Mouse (Mus musculus): ENCODE measurements around the gene Sbno1.
"Not testable (repeated sequence)": the region's sequence is repeated elsewhere in the genome, so short reads cannot be mapped to it uniquely, and the experiment has no call there.

Gene Sbno1

DNA sequence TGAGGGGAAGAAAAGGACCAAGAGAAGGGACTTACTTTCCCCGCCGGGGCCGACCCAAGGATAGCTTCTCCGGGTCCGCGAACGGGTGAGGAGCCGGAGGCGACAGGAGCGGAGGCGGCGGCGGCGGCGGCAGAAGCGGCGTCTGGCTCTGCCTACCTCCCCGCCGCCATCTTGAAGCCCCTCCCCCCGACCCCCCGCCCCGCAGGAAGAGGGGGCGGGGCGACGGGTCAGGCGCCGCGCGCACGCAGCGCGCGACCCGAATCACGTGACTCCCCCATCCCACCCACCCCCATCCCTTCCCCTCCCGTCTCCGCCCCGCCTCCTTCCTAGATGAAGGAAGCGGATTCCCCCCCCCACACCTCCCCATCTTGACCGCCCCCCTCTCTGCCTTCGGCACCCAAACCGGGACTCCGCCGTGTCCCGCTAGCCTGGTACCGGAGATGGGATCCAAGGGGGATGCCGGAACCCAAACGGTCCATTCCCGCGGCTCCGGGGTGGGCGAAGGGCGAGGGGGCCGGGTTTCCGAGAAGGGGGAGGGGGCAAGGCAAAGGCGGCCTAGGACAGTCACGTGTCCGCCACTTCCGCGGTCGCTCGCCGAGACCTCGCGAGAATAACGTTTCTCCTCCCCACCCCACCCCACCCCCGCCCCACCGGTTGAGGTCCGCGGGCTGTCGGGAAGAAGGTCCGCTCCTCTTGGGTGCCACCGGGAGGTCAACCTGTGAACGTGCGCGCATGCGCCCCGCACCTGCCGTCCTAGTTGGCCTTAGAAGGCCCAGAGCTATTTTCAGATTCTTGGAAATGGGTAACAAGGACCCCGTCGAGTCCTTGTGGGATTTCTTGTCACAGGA, at the start of gene Sbno1:
Gene Sbno1 (minus strand): TSS at position 590 of the 848 bp plus-strand sequence.
- peak; percentile 89 to 91 for DNase-seq (ENCODE audit: low spot score in 2 of 2)

DNA sequence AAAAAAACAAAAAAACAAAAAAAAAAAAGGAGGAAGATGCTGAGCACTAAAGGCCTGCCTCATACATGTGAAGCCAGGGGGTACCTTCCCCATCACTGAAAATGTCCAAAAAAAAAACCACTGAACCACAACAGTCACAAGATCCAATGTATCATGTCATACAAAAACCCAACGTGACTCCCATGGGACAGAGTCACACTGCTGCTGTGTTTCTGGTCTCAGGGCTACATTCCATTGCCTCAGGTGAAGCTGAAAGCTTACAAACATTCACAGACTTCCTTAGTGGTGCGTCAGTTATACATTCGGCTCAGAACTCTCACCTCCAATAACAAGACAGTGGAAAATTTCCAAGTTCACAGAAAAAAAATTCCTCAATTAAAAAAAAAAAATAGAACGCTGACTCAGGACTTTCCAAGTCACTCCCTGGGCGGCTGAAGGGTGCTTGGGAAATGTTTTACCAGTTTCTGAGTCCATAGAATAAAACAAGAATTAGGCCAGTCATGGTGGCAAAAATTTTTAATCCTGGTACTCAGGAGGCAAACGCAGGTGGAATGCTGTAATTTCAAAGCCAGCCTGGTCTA, 44.9 kb upstream of the Sbno1 start:
- no peak for DNase-seq (ENCODE audit: low spot score in 2 of 2)

DNA sequence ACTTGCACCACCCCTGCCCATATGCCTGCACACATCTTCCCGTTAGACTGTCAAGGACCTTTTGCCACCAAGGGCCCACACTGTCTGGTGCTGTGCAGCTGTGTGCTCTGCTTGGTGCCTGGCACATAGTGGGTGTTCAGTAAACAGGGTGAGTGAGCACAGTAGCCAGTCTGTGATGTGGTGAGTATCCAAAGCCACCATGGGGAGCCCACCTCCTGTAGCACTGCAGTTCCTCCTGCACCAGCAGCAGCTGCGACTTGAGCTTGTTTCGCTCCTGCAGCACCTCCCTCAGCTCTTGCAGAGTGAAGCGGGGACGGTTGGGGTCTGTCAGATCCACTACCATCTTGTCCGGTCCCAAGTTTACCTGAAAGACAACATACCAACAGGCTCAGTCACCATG, 43.7 kb upstream of the Sbno1 start:
- no peak for DNase-seq (ENCODE audit: low spot score in 2 of 2)

DNA sequence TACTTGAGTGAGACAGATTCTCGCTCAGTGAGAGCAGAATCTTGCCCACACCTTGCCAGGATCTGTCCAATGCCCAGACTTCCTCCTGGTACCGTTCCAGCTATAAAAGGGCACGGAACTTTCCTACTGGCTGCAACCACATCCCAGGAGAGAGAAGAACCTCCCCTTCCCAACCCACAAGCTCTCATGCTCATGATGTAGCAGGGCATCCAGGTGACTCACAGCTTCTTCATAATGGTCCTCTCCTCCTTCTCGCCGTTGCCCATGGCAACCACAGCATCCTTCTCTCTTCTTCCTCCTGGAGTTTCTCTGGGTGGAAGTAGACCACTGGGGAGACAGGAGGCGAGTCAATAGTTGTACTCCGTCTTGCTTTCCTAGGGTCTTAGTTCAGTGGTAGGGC, 42.6 kb upstream of the Sbno1 start:
- no peak for DNase-seq (ENCODE audit: low spot score in 2 of 2)

DNA sequence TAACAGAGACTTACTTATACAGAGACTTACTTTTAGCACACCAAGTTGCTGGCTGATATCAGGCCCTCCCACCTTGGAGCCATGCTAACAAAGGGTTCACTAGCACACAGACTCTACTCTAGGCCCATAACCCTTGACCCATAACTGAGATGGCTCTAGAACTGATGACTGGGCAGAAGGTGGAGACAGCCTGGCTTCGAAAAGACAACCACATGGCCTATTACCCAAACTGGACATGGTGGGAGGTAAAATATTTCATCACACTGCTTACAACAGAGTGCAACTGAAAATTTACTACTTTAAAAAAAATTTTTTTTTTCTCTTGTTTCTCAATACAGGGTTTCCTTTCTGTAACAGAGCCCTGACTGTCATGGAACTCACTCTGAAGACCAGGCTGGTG, 42.0 kb upstream of the Sbno1 start:
- no peak for DNase-seq (ENCODE audit: low spot score in 2 of 2)

DNA sequence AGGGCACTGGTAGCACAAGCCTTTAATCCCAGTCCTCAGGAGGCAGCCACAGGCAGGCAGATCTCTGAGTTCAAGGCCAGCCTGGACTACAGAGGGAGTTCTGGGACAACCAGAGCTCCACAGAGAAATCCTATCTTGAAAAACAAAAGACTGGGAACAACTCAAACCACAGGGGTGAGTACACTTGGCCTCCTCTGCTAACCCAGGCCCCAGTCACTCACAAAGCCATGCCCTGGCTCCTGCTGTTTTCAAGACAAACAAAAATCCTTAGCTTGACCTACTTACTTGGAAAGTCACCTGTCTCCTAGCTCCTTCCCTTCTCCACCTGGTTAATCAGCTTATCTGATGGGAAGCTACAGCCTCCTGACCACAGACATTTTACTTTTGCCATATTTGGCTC, 39.1 kb upstream of the Sbno1 start:
- DNase-seq (ENCODE audit: low spot score in 2 of 2): no peak

DNA sequence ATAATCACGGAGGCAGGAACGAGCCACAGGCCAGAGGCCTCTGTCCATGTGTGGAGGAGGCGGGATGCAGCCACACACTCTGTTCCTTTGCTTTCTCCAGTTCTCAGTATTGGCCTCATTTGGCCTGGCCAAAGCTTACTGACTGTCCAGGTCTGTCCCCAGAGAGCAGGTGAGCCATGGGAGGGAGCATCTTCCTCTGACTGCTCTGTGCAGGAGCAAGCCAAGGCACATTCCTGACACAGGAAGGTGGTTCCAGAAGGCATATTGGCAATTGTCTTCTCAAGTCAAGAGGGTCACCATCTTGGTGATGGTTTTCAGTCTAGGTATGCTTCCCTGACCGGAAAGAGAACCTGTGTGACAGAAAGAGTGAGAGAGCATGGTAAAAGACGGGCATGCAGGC, 37.7 kb upstream of the Sbno1 start:
- DNase-seq (ENCODE audit: low spot score in 2 of 2): no peak

DNA sequence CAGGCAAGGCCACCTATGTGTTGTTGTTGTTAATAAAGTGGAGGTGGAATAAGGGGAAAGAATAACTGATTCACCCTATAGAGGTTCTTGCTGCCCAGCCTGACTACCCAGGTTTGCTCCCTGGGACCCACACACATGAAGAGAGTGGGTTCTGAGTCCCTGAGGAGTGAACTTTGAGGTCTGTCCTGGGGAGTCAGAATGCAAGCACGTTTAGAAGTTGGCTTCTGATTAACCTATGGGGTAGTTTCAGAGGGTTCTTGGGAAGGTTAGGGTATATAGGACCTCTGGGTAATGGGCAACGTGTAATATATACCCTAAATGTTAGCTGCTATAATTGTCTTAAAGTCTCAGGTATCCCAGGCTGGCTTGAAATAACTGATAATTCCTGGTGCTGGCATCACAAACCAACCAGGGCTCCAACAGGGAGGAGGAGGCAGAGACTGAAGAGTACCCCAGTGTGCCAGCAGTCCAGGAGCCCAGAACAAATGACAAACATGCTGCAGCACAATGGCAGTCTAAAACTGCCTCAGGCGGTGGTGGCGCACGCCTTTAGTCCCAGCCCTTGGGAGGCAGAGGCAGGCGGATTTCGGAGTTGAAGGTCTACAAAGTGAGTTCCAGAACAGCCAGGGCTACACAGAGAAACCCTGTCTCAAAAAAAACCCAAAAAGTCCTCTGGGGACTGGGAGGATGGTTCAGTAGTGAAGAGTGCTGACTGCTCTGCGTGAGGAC, 36.7 kb upstream of the Sbno1 start:
- no peak for DNase-seq (ENCODE audit: low spot score in 2 of 2)

DNA sequence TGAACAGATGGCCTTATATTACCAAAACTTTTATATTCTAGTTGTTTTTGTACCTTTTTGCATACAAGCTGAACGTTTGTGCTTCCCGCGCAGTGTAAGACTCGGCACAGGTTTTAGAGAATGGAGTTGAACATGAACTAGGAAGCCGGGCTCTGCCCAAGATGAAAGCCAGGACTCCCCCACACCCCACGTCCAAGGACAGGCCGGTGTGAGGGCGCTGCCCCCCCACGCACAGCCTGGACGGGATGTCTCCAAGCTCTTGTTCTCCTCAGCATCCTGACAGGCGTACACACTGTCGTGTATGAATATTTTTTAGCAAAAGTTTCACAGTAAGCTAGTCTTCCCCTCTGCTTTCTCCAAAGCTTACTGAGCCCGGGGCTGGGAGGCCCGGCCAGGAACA, 35.1 kb upstream of the Sbno1 start:
- not testable (repeated sequence) for DNase-seq (ENCODE audit: low spot score in 2 of 2)

DNA sequence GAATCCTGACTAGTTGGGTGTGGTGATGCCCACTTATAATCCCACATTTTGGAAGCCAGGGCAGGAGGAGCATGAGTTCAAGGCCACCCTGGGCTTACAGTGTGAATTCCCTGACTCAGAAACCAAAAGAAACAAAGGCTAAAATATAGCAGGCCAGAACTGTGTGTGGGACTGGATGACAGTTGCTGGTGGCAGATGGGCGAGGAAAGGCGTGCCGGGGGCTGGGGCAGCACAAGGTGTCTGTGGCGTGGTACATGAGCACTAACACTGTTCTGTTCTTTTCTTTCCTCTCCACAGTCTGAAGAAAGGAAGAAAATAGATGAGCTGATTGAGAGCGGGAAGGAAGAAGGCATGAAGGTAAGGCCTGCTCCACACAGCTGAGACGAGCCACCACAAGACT, 31.0 kb upstream of the Sbno1 start:
- no peak for DNase-seq (ENCODE audit: low spot score in 2 of 2)

DNA sequence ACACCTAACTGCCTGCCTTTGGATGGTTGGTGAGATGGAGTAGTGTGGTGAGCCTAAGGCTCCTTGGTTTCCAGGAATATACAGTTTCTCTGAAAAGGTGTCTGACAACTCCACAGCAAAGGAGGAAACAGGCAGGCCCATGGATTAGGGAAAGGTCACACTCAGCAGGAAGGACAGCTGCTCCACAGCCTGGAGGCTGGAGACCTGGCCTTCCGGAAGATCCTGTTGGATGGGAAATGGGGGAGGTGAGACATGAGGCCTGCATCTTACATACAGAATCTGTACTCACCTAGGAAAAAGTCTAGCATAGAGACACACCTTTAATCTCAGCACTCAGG, 28.2 kb upstream of the Sbno1 start:
- no peak for DNase-seq (ENCODE audit: low spot score in 2 of 2)

DNA sequence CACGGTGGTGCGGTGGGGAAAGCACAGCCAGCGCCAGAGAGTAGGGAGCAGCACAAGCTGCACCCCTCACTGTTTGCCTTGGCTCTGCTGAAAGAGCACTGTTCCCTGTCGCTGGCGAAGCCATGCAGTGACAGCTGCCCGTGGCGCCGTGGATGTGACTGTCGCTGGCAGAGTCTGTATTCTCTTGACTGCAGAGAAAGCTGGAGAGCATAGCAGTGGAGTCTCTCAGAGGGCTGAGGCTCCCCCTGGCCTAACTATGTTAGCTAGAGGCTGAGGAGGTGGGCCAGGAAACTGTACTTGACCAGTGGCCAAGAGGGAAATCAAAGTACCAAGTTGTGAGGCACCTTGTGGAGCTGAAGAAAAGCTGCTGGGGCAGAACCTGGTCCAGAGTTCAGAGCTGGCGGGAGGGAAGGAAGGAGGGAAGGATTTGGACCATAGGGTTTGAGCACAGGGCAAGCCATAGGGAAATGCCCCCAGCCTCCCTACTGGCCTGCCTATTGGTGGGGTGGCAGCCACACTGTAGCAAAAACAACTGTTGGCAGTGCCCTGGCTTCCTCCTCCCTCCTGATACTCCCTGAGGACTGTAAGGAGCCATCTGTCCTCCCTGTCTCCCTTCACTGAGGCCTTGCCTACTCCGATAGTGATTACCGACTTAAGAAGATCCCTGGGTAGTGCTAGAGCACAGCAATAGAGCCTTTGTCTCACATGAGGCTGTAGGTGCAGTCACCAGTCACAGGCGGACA, 27.7 kb upstream of the Sbno1 start:
- peak in 1 of 2 experiments; percentile 25 for DNase-seq (ENCODE audit: low spot score in 2 of 2)

DNA sequence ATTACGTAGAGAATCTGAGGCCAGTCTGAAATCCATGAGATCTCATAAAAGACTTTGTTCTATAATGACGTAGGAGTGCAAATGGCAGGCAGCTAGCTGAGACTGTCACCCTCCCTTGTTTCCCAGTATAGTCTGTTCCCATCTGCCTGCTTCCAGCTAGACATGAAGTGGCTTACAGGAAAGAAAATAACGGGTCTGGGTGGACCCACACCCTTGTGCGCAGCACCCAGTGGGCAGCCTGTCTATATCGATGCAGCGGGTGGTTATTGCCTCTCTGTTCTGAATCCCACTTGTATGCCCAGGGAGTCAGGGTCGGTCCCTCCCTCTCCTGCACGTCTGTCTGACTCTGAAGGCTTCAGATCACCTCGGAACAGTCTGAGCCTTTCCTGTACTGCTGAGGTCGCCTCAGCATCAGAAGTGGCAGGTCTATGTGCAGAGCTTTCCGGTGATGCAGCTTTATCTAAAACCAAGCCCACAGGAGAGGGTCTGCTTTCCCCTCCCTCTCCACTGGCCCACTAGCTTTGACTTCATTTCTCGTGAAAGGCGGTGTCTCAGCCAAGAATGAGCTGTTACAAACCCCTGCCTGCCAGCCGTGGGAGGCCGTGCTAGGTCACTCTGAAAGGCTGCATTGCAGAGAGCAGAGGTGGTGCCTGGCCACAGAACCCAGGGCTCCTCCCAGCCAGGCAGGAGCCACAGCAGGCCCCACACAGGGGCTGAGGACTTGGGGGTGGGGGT, 26.9 kb upstream of the Sbno1 start:
- DNase-seq (ENCODE audit: low spot score in 2 of 2): no peak

DNA sequence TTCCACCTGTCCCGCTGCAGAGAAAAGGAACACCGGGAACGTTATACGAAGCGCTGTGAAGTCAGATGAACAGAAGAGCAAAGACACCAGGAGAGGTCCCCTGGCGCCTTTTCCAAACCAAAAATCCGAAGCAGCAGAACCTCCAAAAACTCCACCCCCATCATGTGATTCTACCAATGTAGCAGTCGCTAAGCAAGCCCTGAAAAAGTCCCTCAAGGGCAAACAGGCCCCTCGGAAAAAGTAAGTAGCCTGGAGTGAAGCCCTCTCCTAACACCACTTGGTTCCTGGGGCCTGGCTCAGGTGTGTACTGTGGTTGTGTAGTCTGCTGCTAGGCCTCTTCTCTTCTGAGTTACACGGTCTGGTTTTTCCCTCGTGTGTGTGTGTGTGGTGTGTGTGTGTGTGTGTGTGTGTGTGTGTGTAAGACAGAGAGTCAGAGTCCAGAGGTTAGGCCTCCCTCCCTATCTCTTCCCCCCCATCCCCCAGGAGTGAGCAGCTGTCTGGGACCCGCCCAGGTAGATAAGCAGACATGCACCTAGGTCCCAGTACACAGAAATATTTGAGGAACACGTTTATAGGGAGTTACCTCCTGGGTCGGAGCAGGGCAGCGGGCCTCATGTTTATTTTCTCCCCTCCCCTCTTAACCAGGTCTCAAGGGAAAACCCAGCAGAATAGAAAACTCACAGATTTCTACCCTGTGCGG, 25.0 kb upstream of the Sbno1 start:
- DNase-seq (ENCODE audit: low spot score in 2 of 2): no peak

DNA sequence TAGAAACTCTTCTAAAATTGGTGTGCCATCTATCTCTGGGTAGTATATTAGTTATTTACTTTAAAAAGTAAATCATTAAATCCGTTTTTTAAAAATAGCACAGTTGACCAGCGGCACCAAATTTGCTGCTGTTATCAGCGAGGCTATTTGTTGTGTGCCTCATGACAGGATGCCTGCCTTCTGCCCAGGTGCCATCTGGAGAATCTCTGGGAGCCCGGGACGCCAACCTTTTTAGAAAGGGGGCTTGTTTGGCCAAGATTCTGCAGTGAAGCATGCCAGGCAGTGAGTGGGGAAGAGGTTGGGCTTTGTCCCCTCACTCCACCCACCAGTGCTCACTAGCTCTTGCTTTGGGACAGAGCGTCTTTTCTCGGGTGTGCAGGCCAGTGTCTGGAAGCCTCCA, 24.2 kb upstream of the Sbno1 start:
- no peak for DNase-seq (ENCODE audit: low spot score in 2 of 2)

DNA sequence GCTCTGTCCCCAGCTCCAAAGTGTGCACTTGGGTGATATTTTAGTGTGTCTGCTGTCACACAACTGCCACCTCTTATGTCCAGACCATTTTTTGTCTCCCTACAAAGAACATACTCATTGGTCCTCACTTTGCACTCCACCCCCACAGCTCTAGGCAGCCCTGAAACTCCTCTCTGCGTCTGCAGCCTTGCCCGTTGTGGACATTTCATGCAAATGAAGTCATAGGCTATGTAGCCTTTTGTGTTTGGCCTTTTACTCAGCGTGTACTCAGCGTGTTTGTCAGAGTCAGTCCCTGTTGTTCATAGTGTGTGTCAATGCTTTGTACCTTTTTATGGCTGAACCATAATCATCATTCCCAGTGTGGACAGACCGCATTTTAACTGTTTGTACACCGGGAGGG, 23.7 kb upstream of the Sbno1 start:
- no peak for DNase-seq (ENCODE audit: low spot score in 2 of 2)

DNA sequence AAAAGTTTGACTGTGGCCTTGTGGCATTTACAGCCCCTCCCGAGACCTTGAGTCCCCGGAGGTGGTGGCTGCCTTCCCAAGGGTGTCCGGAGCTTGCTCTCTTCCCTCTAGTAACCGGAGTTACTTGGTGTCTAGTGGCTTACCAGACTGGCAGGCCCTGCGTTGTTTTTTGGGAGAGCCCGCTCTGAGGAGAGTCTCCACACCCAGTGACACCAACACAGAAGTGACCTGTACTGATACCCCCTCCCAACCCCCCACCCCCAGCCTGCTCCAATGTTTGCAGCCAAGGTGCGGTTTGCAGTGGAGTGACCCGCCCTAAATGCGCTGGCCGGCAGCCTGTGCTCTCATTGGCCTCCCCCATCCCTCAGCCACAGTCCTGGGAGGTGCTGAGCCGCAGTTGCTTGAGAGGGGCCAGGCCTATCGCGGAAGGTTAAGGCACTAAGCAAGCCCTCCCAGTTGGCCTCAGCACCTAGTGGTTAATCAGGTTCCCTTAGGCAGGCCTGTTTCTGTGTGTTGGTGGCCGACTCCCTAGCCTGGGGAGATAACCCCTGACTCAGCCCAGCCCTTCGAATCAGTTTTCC, 20.6 kb upstream of the Sbno1 start:
- no peak for DNase-seq (ENCODE audit: low spot score in 2 of 2)

DNA sequence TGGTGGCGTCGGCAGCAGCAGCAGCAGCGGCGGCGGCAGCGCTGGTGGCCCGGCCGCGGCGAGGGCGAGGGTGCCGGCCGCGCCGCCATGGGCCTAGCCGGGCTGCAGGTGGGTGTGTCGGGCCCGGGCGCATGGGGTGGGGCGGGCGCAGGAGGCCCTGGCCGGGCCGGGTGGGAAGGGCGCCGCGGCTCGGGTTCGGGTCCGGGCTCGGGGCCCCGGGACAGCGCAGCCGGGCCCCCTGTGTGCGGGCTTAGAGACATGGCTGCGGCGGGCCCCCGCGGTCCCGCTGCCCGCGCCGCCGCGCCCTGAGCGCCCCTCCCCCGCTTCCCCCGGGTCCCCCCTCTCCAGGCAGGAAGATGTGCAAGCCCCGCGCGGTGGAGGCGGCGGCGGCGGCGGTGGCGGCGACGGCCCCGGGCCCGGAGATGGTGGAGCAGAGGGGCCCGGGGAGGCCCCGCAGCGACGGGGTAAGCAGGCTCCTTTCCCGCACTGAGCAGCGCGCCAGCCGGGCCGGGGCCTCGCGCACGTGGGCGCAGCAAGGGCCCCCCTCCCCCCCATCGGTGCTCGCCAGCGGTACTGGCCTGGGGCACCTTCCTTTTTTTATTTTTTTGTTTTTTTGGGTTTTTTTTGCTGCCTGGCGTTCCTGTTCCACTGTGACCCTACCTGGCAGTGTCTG, 20.0 kb upstream of the Sbno1 start:
- DNase-seq (ENCODE audit: low spot score in 2 of 2): peak in 1 of 2 experiments; percentile 35

DNA sequence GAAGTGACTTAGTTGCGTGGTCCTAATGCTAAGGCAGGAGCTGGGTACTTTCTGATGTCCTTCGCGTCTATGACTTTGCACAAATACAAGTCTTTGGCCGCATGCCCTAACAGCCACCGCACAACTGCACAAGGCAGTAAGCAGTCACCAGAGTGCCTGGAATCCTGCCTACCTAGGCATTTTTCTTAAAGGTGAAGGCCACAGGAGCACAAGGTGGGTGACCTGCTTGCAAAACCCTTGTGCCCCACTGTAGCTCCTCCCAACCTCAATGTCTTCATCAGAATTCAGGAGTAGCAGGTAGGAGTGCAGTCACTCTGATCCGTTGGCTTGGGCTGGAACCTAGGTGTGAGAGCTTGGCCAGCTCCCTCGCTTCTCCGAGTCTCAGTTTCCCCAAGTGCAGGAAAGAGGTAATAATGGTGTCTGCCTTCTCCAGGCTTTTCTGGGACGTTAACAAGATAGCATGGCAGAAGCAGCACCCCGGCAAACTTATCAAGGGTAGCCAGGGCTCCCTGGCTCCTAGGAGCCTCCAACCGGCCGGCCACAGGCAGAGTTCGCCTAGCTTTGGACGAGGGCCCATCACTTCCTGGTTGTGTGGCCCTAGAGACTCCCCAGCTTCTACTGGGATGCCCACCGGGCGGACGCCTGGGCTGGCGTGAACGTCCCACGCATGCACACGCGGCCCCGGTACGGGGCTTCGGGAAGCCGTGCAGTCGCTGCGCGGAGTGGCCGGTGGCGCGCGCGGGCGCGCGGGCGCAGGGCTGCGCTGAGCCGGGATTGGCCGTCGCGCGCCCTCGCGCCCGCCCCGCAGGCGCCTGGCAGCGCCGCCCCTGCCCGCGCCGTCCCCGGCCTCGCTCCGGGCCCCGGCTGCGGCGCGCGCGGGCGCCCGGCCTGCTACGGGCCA, 19.1 kb upstream of the Sbno1 start:
- peak in 1 of 2 experiments; percentile 71 for DNase-seq (ENCODE audit: low spot score in 2 of 2)

Measured in frontal cortex, postnatal 10 days (tissue).